Mouse (Mus musculus) thymus, postnatal 4 days (tissue): ENCODE data around the gene Olfr194.
"Not testable (repeated sequence)": the region's sequence is repeated elsewhere in the genome, so short reads cannot be mapped to it uniquely, and the experiment has no call there.

Source experiments
- DNase-seq: peaks from one replicate; pipeline ENCODE4 v3.0.0; 2021

Gene Olfr194

DNA sequence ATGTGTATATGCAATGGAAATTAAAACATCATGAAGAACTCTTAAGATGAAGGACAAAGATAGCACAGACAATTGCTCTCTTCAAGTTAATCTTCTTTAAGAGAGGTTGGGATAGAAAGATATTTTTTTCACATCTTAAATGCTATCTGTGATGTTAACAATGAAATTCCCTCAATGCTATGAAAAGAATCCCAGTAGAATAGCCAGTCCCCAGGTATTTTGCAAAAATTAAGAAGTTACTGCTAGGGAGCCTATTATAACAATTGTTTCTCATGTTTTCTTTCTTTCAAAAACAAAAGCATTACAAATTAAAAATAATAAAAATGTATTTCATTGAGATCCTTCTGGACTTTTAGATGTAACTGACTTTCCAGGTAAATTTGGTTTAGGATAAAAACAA lies at the start of gene Olfr194:
Olfr194 (minus strand) TSS at position 101 of the 400 bp plus-strand sequence.
- no peak for DNase-seq

DNA sequence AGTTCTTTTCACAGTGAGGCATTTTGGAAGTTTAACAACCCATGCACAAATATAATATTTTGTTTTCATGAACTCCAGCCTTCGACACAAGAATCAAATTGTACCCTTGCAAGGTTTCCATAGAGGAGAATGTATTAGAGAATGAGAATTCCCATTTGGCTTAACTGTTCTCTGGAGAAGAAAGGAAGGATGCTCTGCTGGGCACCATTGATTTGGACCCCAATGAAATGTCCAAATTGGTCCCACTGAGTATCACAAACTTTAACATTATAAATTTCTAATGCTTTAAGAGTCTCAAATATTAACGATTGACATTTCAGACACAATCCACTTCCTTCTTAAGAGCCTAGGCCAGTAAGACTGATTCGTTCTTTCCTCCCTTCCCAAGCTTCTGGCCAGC lies 49.5 kb upstream of the Olfr194 start, which contains the start of gene Olfr196:
Olfr196 (minus strand) TSS at position 101 of the 400 bp plus-strand sequence.
- no peak for DNase-seq

DNA sequence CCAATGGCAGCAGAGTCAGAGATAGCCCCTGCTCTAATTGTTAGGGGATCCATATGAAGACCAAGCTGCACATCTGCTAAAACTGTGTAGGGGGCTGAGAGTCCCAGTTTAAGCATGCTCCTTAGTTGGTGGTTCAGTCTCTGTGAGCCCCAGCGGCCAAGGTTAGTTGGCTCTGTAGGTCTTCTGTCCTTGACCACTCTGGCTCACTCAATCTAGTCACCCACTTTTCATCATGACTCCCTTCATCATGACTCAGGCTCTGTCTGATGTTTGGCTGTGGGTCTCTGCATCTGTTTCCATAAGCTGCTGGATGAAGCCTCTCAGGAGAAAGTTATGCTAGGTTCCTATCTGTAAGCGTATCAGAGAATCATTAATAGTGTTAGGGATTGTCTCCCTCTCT lies 31.1 kb upstream of the Olfr194 start:
- no peak for DNase-seq

DNA sequence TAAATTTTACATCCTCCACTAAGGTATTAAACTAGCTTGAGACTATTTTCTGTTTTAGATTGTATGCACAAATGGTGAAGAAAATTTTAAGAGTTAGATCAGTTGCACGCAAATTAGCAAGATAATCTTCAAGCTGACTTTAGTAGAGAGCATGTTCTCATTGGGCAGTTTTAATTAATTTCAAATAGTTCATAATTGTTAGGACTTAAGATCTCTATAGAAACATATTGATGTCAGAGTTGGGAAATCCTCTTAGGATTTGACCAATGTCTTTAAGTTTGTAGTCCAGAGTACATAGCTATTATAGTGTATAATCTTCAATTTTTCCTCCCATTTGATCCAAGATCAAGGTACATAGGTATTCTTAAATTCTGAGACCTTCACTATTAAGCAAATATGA lies 25.9 kb upstream of the Olfr194 start, which contains the start of gene Olfr195:
Olfr195 (plus strand) TSS at position 301 of the 400 bp plus-strand sequence.
- DNase-seq: no peak

DNA sequence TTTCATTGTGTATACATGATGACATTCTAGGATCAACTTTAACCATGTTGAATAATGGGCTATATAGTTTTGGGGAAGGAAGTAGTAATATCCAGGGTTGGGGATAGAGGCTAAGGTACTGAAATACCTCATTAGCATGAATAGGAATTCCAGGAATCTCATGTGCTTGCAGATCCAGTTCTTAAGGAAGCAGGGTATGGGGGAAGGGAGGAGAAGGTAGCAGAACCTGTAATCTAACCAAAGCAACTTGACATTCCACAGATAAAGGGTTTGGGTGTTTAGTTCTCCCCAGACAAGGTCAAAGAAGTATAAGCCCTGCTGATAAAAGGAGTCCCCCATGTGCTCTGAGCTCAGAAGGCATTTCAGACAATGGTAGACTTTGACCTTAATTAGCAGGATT lies 20.2 kb upstream of the Olfr194 start:
- no peak for DNase-seq

DNA sequence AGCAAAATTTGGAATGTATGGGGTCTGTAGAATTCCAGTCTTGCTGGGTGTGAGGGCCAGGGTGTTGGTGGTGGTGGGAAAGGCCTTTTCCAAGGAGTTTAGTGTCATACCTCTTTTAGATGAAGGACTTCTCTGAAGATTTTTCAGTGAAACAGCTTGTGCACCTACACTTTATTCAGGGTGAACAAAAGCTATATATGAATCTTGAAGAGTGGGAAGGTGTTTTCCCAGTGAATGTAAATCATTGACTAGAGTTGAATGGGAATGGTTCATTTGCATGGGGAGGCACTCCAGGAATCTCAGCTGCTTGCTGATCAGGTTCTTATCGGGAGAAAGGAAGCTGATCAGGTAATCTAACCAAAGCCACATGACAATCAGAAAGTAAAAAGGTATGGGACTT lies 9.9 kb upstream of the Olfr194 start:
- DNase-seq: no peak

DNA sequence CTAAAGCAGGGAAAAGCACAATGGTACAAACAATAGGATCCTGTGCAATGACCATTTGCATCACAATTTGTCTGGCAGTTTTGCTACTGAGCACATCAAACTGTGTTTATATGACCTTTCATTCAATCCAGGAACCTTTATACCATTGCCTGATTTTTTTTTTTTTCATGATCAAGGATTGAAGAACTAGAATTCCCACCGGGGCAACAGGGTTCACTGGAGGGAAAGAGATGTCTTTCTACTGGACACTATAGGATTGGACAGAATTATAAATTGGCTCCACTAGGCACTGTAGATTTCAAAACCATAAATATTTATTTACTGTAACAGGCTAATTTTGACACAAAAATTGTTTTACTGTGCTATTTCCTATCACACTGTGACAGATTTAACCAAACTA lies 9.1 kb downstream of the Olfr194 start, which contains the start of gene Olfr193:
Olfr193 (minus strand) TSS at position 101 of the 400 bp plus-strand sequence.
- no peak for DNase-seq

DNA sequence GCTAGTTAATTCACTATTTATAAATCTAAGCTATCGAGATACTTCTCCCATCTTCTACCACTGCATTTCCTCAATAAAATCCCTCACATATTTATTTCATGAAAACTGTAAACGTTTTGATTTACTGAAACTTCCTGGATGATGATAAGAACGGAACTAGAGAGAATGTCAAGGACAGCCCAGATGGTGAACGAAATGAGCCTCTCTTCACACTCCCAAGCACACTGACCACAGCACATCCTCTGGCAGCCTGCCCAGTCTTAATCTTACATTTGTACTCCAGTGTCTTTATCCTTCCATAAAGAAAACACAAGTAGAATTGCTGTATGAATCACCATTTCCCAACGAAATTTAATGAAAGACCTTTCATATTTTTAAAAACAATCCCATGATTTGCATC lies 12.3 kb downstream of the Olfr194 start:
- DNase-seq: not testable (repeated sequence)

DNA sequence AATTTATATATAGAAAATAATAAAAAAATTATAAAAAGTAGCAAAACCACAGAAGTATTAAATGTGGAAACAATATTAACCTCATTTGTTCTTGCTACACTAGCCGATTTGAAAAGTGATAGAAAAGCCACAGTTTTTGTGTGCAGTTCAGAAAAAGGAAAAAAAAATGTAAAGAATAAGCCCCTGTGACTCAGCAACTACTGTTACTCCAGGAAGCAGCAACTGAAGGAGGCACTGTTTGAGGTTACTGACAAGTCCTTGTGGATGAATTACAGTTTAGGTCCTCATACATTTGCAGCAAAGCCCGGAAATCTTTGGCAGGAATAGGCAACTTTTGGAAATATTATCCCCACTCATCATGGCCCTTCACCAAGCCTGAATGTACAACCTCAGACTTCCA lies 15.6 kb downstream of the Olfr194 start:
- DNase-seq: no peak

DNA sequence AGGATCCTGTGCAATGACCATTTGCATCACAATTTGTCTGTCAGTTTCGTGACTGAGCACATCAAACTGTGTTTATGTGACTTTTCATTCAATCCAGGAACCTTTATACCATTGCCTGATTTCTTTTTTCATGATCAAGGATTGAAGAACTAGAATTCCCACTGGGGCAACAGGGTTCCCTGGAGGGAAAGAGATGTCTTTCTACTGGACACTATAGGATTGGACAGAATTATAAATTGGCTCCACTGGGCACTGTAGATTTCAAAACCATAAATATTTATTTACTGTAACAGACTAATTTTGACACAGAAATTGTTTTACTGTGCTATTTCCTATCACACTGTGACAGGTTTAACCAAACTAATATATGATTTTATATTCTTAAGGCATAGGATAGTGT lies 31.1 kb downstream of the Olfr194 start, which contains the start of gene Olfr191:
Olfr191 (minus strand) TSS at position 101 of the 400 bp plus-strand sequence.
- DNase-seq: not testable (repeated sequence)

DNA sequence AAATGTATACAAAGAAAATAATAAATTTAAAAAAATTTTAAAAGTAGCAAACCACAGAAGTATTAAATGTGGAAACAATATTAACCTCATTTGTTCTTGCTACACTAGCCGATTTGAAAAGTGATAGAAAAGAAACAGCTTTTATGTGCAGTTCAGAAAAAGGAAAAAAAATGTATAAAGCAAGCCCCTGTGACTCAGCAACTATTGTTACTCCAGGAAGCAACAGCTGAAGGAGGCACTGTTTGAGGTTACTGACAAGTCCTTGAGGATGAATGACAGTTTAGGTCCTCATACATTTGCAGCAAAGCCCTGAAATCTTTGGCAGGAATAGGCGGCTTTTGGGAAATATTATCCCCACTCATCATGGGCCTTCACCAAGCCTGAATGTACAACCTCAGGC lies 39.8 kb downstream of the Olfr194 start:
- not testable (repeated sequence) for DNase-seq

DNA sequence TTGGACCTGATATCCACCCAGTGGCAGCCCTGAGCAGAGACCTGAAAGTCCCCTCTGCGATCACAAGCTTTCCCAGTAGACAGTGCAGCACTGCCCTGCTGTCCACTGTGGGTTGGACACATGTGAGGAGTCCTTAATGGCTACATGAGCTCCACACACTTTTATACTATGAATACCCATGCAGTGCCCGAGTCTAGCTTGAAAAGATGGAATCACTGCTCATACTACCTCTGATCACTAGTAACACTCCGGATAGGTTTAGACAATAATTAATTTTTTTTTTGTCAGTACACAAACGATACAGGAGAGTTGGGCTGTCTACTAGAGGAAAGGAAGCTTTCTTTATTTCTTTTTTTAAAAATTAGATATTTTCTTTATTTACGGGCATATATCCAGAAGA lies 43.0 kb downstream of the Olfr194 start, which contains the start of gene Olfr190:
Olfr190 (minus strand) TSS at position 101 of the 400 bp plus-strand sequence.
- no peak for DNase-seq

DNA sequence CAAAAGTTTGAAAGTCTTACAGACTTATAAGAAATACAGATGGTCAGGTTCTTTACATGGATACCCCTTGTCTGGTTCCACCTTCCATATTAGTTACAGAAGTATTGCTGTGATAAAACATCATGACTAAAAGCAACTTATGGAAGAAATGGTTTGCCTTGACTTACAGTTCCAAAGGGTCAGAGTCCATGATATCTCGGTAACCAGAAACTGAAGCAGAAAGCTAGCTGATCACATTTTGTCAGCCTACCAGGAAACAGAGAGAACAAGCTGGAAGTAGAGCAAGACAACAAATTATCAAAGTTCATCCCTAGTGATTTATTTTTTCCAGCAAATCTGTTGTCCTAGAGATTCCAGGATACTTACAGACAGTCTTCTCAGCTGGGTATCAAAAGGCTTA lies 47.3 kb downstream of the Olfr194 start:
- no peak for DNase-seq

DNA sequence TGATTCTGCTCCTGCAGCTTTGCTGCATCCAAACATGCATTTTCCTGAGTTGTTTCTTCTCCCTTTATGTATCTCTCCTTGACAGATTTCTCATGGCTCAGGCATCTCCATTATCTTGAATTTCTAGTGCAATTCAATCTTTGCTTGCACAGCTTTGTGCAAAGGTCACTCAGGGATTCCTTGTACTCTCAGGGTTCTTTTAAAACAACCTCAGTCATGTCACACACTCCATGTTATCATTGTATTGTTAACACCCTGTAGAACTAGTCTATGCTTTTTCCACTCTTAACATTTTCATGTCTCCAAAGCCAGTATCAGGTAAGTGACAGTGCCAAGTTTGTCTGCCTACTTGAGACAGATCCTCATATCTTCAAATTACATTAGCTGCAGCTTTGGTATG lies 49.1 kb downstream of the Olfr194 start:
- DNase-seq: no peak
